Mouse (Mus musculus): Measurements from ENCODE around the gene Ttll12.

DNA sequence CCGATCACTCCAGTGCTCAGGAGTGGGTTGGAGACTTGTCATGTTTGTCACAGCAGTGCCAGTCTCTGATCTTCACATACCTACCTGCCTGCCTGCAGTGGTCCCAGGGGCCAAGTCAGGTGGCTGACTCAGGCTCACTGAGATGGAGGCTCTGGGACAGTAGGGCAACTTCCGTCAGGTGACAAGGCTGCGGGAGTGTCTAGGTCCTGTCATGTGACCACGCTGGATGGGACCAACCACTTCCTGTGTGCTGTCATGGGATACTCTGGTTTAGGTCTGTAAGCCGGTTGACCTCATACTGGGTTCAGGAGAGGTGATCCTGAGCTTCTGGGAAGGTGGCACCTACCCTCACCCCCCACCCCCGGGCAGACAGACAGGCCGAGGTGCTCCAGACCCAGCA, 48.9 kb downstream of the Ttll12 start:
- TF ChIP-seq CTCF (IDR thresholded peaks at IDR 0.05; ENCODE audit: insufficient read depth, low read depth, low read length) (no peak), POLR2A (IDR thresholded peaks at IDR 0.05; ENCODE audit: insufficient read depth, low read depth, low read length) (no peak)

All from olfactory bulb, adult 2 months (tissue).